Mouse (Mus musculus) CH12.LX (cell line): ENCODE data around the gene Hist1h2ae. TPM values are rescaled to one million over a fixed set of nuclear protein-coding genes. Genes with fewer than 3 reads are reported as not detected.
"Not testable (repeated sequence)": the region's sequence is repeated elsewhere in the genome, so short reads cannot be mapped to it uniquely, and the experiment has no call there.

Experiments
- DNase-seq: peaks from one replicate; pipeline ENCODE4 v3.0.0-alpha.2; 2013; ENCODE audit errors: extremely low read depth
- H3K27ac ChIP-seq: 2 replicates; pipeline ENCODE4 v1.5.1; 2012; ENCODE audit warnings: low read depth, mild to moderate bottlenecking, control low read depth, moderate library complexity; ENCODE audit not compliant: insufficient read depth
- H3K27me3 ChIP-seq: replicated peaks from 2 replicates; pipeline ENCODE3; 2012; ENCODE audit warnings: inconsistent platforms
- H3K36me3 ChIP-seq, 2 experiments: replicated peaks in 1 of 2; 2 replicates each; pipeline versions ENCODE3 to v1.6.1; 2012; ENCODE audit warnings: inconsistent platforms in 1 of 2, low read length in 1 of 2, mild to moderate bottlenecking in 1 of 2, mixed read lengths in 1 of 2, moderate library complexity in 1 of 2; ENCODE audit not compliant: control insufficient read depth in 1 of 2, insufficient read depth in 1 of 2
- H3K4me1 ChIP-seq, 2 experiments: 2 replicates each; pipeline ENCODE4 v1.6.1; 2012; ENCODE audit warnings: inconsistent platforms in 1 of 2, moderate library complexity in 1 of 2; ENCODE audit not compliant: insufficient read depth in 2 of 2, control insufficient read depth in 1 of 2
- H3K4me2 ChIP-seq: 2 replicates; pipeline ENCODE4 v1.6.1; 2012; ENCODE audit warnings: low read depth, mild to moderate bottlenecking, control low read depth; ENCODE audit not compliant: poor library complexity, insufficient read depth, severe bottlenecking
- H3K4me3 ChIP-seq, 3 experiments: fragments of 150-350 bp in 1 of 3; sonication (generic) in 1 of 3; replicated peaks in 1 of 3; 2 replicates each; pipeline versions ENCODE3 to v1.5.1; 2011 to 2012; ENCODE audit warnings: low read depth in 2 of 3, low read length in 2 of 3, mild to moderate bottlenecking in 2 of 3, moderate library complexity in 2 of 3, control low read depth in 1 of 3, improper control_type of control experiment in 1 of 3, inconsistent platforms in 1 of 3, mixed read lengths in 1 of 3; ENCODE audit not compliant: poor library complexity in 1 of 3
- H3K79me2 ChIP-seq: replicated peaks from 2 replicates; pipeline ENCODE4 v1.6.1; 2012; ENCODE audit warnings: mild to moderate bottlenecking, moderate library complexity; ENCODE audit not compliant: control insufficient read depth, poor library complexity, insufficient read depth, severe bottlenecking; ENCODE audit errors: extremely low read depth
- H3K9ac ChIP-seq: 2 replicates; pipeline ENCODE4 v1.6.1; 2012; ENCODE audit warnings: low read depth, mild to moderate bottlenecking, control low read depth, moderate library complexity; ENCODE audit not compliant: insufficient read depth
- H3K9me3 ChIP-seq: replicated peaks from 2 replicates; pipeline ENCODE3; 2012; ENCODE audit warnings: low read length, inconsistent platforms, mixed read lengths
- BHLHE40 ChIP-seq: IDR thresholded peaks from 2 replicates; pipeline ENCODE4 v1.6.1; 2011; ENCODE audit warnings: mild to moderate bottlenecking, low read depth, low read length, improper control_type of control experiment
- CHD1 ChIP-seq: IDR thresholded peaks from 2 replicates; pipeline ENCODE4 v1.6.1; 2012; ENCODE audit warnings: low read depth, low read length, improper control_type of control experiment, inconsistent platforms
- CHD2 ChIP-seq: IDR thresholded peaks from 2 replicates; pipeline ENCODE4 v1.6.1; 2011; ENCODE audit warnings: low read length, improper control_type of control experiment
- E2F4 ChIP-seq: IDR thresholded peaks from 2 replicates; pipeline ENCODE4 v1.6.1; 2011; ENCODE audit warnings: low read depth, low read length, improper control_type of control experiment; ENCODE audit not compliant: insufficient replicate concordance
- HCFC1 ChIP-seq: IDR thresholded peaks from 2 replicates; pipeline ENCODE4 v1.6.1; 2012; ENCODE audit warnings: low read depth, mild to moderate bottlenecking, inconsistent platforms, low read length, improper control_type of control experiment
- IRF4 ChIP-seq: IDR thresholded peaks from 2 replicates; pipeline ENCODE4 v1.6.1; 2014; ENCODE audit warnings: low read depth, mild to moderate bottlenecking, inconsistent platforms, low read length, improper control_type of control experiment
- KAT2A ChIP-seq: IDR thresholded peaks from 2 replicates; pipeline ENCODE4 v1.6.1; 2012; ENCODE audit warnings: low read length, improper control_type of control experiment, inconsistent platforms; ENCODE audit not compliant: insufficient replicate concordance
- MAX ChIP-seq: IDR thresholded peaks from 2 replicates; pipeline ENCODE4 v1.6.1; 2011; ENCODE audit warnings: low read length, improper control_type of control experiment
- MAZ ChIP-seq: IDR thresholded peaks from 2 replicates; pipeline ENCODE4 v1.6.1; 2012; ENCODE audit warnings: low read depth, mild to moderate bottlenecking, inconsistent platforms, low read length, improper control_type of control experiment, moderate library complexity
- MXI1 ChIP-seq: IDR thresholded peaks from 2 replicates; pipeline ENCODE4 v1.6.1; 2011; ENCODE audit warnings: mild to moderate bottlenecking, low read depth, low read length, improper control_type of control experiment
- MYC ChIP-seq: IDR thresholded peaks from 2 replicates; pipeline ENCODE4 v1.6.1; 2011; ENCODE audit warnings: low read depth, mild to moderate bottlenecking, improper control_type of control experiment, low read length
- NELFE ChIP-seq: IDR thresholded peaks from 2 replicates; pipeline ENCODE4 v1.6.1; 2011; ENCODE audit warnings: low read depth, low read length, improper control_type of control experiment
- NRF1 ChIP-seq: IDR thresholded peaks from 2 replicates; pipeline ENCODE4 v1.6.1; 2014; ENCODE audit warnings: low read depth, mild to moderate bottlenecking, inconsistent platforms, low read length, improper control_type of control experiment, moderate library complexity
- POLR2A ChIP-seq: IDR thresholded peaks from 2 replicates; pipeline ENCODE4 v1.6.1; 2011; ENCODE audit warnings: low read depth, mild to moderate bottlenecking, improper control_type of control experiment, low read length
- POLR2AphosphoS2 ChIP-seq: IDR thresholded peaks from 2 replicates; pipeline ENCODE4 v1.6.1; 2011; ENCODE audit warnings: low read depth, low read length, improper control_type of control experiment
- RCOR1 ChIP-seq: conservative IDR thresholded peaks from 2 replicates; pipeline ENCODE4 v1.6.1; 2012; ENCODE audit warnings: low read depth, mild to moderate bottlenecking, inconsistent platforms, low read length, improper control_type of control experiment
- SIN3A ChIP-seq: IDR thresholded peaks from 2 replicates; pipeline ENCODE4 v1.6.1; 2012; ENCODE audit warnings: low read length, improper control_type of control experiment, inconsistent platforms
- TBP ChIP-seq: conservative IDR thresholded peaks from 2 replicates; pipeline ENCODE4 v1.6.1; 2011; ENCODE audit warnings: low read depth, low read length, improper control_type of control experiment
- TCF12 ChIP-seq: IDR thresholded peaks from 2 replicates; pipeline ENCODE4 v1.6.1; 2014; ENCODE audit warnings: low read depth, mild to moderate bottlenecking, inconsistent platforms, low read length, improper control_type of control experiment
- UBTF ChIP-seq: IDR thresholded peaks from 2 replicates; pipeline ENCODE4 v1.6.1; 2012; ENCODE audit warnings: low read depth, mild to moderate bottlenecking, inconsistent platforms, low read length, improper control_type of control experiment, moderate library complexity
- USF2 ChIP-seq: conservative IDR thresholded peaks from 2 replicates; pipeline ENCODE4 v1.6.1; 2011; ENCODE audit warnings: low read depth, low read length, improper control_type of control experiment
- ZMIZ1 ChIP-seq: IDR thresholded peaks from 2 replicates; pipeline ENCODE4 v1.6.1; 2012; ENCODE audit warnings: low read depth, mild to moderate bottlenecking, inconsistent platforms, low read length, improper control_type of control experiment
- dilution Hi-C: fragments of 300-500 bp; cut with MboI; formaldehyde crosslinking; loops from 2 replicates; pipeline ENCODE4 v1.14.3; 2020; ENCODE audit warnings: low sequenced_read_pairs; ENCODE audit not compliant: extremely low pct_unique_long_range_greater_than_20kb, extremely low pct_ligation_motif_present
- in situ Hi-C: fragments of 300-500 bp; cut with MboI; formaldehyde crosslinking; loops from 3 replicates; pipeline ENCODE4 v1.14.3; 2019; ENCODE audit warnings: low sequenced_read_pairs, low pct_ligation_motif_present, low pct_unique_long_range_greater_than_20kb, mixed read lengths
- polyA plus RNA-seq: library from polyadenylated mRNA; unstranded; fragments of >175 nt; gene quantifications from 2 replicates; pipeline ENCODE4 v1.2.1, GENCODE M21; 2012; ENCODE audit warnings: low read depth; ENCODE audit not compliant: insufficient read length
- total RNA-seq, 2 experiments: library from RNA; depleted of rRNA; stranded (reverse); fragments of 300-350 nt in 1 of 2; fragments of >200 nt in 1 of 2; gene quantifications; 2 replicates each; pipeline ENCODE4 v1.2.3; 2012 to 2014

Hist1h2ae gene
- total and polyA plus RNA-seq, 3 experiments = 3.5 to 648 (median 16.3) TPM

GRCm38 (mm10) chr13:23535137-23536075 lies 35.6 kb downstream of the Hist1h2ae start, which contains the start of gene Hist1h3g:
TSS of gene Hist1h3g (plus strand) at chr13:23535422.
- H3K9ac ChIP-seq = peak within 1 kb of the TSS; percentile 100
- H3K27me3 ChIP-seq, H3K9me3 ChIP-seq: not testable (repeated sequence)
- peak within 1 kb of the TSS; percentile 98 for H3K4me2 ChIP-seq
- H3K4me3 ChIP-seq = peak within 1 kb of the TSS; percentile 49 to 70 (median 55)
- peak within 1 kb of the TSS; percentile 93 for H3K27ac ChIP-seq
- TF ChIP-seq MAX (peak; percentile 40; the same call in 1 of the 2 replicates), UBTF (peak; percentile 97), HCFC1 (peak; percentile 48), MAZ (0 out of 2 replicates have a peak, but pooled peaks have one; percentile 13), ZMIZ1 (peak; percentile 99), KAT2A (peak; percentile 68; the same call in 1 of the 2 replicates), TCF12 (peak; percentile 87; the same call in 1 of the 2 replicates), MXI1 (0 out of 2 replicates have a peak, but pooled peaks have one; percentile 25), BHLHE40 (peak; percentile 19; the same call in 1 of the 2 replicates), NELFE (peak; percentile 99), E2F4 (peak; percentile 100), RCOR1 (0 out of 2 replicates have a peak, but pooled peaks have one; percentile 68), SIN3A (peak; percentile 61), CHD2 (peak; percentile 88), POLR2A (peak; percentile 97), POLR2AphosphoS2 (peak; percentile 100), USF2 (peak; percentile 18), CHD1 (peak; percentile 95; the same call in 1 of the 2 replicates), MYC (peak; percentile 77), IRF4 (peak; percentile 31; the same call in 1 of the 2 replicates), TBP (peak; percentile 98), NRF1 (peak; percentile 85)
- TF ChIP-seq, all 38 proteins: peak for 22; not testable (repeated sequence) for 16
- H3K79me2 ChIP-seq, H3K36me3 ChIP-seq, dilution Hi-C loops, in situ Hi-C loops: not testable (repeated sequence)
- DNase-seq = peak; percentile 98
- peaks cover 9 to 51% of the 10 kb centered on the region in 2 experiments; a peak in 3 of 4 replicates for H3K4me1 ChIP-seq
